Mouse (Mus musculus) mouse trophoblast stem cell (cell line): Measurements from ENCODE around the gene Izumo1.

ENCODE experiments used
- in situ Hi-C, 2 experiments: fragments of 300-500 bp; cut with MseI, MboI; formaldehyde crosslinking; loops; 2 replicates in 1 of 2; 3 replicates in 1 of 2; pipeline ENCODE4 v1.15.1; 2025

The Izumo1 gene

GRCm38 (mm10) chr7:45621443-45621842 lies at the start of gene Izumo1:
Izumo1 (plus strand) TSS chr7:45621811.
- in situ Hi-C loops, result no loop called here

GRCm38 (mm10) chr7:45571966-45572365 lies 49.6 kb upstream of the Izumo1 start:
- in situ Hi-C loops, result no loop called here

DNA sequence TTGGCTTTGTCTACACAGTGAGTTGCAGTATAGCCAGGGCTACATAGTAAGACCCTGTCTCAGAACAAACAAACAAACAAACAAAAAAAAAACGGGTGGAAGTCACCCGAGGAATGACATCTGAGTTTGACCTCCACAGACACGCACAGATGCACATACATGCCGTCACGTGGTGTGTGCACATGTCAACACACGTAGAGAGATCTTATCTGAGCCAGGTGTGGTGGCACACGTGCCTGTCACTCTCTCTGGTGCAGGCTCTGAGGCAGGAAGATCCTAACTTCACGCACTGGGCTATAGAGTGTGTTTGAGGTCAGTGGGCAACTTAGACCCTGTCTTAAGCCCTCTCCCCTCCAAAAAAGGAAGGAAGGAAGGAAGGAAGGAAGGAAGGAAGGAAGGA lies 47.7 kb upstream of the Izumo1 start:
- in situ Hi-C loops, result no loop called here

- in situ Hi-C loops, result no loop called here
Measured at GRCm38 (mm10) chr7:45574472-45575379, 46.9 kb upstream of the Izumo1 start.

GRCm38 (mm10) chr7:45585923-45586322 lies 35.7 kb upstream of the Izumo1 start:
- in situ Hi-C loops, result no loop called here

DNA sequence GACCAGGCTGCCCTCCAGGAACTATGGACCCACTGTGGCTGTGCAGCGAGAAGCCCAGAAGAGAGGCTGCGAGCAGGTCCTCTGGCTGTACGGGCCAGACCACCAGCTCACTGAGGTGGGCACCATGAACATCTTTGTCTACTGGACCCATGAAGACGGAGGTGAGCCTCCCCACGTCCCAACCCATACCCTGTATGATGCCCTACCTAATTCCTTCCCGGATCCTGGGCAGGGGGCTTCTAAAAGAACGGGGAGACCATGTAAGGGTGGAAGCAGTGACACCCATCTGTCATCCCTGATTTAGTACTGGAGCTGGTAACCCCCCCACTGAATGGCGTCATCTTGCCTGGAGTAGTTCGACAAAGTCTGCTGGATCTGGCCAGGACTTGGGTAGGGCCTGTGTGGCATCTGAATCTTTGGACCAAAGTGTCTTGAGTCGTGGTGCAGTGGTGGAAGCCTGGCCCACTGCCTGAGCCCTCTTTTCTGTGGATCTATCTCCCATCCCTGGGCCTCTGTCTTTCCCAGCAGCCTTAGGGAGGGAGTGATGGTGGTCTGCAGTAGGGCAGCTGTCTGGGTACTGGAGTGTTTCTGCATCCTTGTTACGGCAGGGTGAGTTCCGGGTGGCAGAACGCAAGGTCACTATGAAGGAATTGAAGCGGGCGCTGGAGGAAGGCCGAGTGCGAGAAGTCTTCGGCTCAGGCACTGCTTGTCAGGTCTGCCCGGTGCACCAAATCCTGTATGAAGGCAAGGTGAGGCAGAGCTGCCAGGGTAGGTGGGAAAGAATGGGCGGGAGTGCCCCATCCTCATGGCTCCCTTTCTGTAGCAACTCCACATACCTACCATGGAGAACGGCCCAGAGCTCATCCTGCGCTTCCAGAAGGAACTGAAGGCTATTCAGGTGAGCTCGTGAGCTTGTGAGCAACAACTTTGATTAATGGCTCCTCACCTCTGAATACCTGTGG lies 33.7 kb upstream of the Izumo1 start:
- in situ Hi-C loops, result no loop called here

DNA sequence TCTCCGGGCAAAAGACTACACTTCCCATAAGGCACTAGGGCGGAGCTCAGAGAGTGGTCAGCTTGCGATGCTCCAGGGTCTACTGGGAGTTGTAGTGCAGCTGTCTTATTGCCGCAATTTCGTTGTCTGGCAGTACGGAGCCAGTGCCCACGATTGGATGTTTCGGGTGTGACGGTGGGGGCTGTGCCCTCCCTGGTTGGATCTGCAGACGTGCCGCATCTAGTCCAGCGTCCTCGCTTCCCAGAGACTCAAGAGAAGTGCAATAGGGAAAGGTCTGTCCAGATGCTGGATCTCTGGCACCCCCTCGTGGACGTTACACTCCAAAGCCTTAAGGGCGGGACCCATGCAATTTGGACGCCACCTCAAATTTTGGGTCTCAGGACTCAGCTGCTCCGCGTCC lies 32.4 kb upstream of the Izumo1 start:
- in situ Hi-C loops, result no loop called here

GRCm38 (mm10) chr7:45589898-45590297 lies 31.7 kb upstream of the Izumo1 start:
- in situ Hi-C loops, result no loop called here

- in situ Hi-C loops, result no loop called here
Measured at GRCm38 (mm10) chr7:45590874-45591273, 30.7 kb upstream of the Izumo1 start.

DNA sequence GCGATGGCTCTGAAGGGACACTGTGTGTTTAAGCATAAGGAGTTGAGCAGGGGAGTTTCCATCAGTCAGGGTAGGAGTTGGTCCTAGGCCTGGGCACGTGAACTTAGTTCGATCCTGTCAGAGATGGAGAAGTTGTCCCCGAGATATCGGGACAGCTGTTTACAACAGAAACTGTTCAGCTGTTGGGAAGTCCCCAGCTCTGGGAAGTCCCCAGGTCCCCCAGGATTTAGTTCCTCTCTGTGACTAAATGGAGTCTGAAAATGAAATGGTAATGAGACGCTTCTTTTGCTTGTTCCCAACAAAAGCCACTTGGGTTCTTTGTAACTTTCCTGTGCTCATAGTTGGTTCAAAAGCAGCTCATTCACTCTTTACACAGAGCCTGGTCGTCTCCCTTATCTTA lies 29.7 kb upstream of the Izumo1 start:
- in situ Hi-C loops, result no loop called here

DNA sequence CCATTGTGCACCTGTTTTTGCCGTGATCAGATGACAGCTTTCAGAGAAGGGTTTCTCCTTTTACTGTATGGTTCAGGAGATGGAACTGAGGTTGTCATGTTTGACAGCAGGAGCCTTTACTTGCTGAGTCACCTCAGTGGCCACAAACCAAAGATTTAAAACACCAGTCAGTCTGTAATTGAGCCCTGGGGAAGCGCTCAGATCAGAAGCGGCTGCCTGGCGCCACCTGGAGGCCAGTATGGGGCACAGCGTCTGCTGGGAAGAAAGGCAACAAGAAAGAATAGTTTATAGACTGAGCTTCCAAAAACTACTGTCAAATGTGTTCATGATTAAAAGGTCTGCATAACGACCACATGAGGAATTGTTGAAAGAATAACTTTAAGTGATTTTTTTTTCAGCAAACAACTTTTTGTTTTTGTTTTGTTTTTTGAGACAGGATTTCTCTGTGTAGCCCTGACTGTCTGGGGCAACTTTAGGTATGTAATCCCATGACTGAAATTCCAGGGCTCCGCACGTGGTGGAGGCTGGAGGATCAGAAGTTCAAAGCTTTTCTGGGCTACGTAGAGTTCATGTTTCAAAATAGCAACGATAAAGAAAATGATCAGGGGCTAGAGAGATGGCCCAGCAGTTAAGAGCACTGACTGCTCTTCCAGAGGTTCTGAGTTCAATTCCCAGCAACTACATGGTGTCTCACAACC lies 28.3 kb upstream of the Izumo1 start:
- in situ Hi-C loops, result no loop called here

DNA sequence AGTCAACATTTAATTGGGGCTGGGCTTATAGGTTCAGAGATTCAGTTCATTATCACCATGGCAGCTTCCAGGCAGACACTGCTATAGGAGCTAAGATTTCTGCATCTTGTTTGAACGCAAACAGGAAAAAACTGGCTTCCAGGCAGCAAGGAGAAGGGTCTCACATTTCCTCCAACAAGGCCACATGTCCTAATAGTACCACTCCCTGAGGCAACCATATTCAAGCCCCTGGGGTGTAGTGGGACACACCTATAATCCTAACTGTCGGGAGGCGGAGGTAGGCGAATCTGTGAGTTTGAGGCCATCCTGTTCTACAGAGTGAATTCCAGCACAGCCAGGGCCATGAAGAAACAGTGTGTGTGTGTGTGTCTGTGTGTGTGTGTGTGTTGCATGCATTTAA lies 26.4 kb upstream of the Izumo1 start:
- in situ Hi-C loops, result no loop called here

DNA sequence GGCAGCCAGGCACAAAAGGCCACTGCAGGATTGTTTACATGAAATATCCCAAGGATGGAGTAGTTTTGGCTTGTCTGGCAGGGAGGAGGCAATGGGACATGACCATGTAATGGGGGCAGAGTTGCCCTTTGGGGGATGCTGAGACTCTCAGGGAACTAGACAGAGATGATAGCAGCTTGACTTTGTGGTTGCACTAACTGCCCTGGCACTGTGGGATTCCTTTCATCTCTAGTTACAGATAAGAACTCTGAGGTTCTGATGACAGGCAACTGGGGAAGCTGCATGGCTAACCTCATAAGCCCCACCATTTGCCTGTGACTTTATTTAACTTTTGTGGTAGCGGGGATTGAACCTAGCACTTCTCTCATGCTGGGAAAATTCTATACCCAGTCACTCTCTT lies 25.5 kb upstream of the Izumo1 start:
- in situ Hi-C loops, result no loop called here

GRCm38 (mm10) chr7:45597013-45597412 lies 24.6 kb upstream of the Izumo1 start:
- in situ Hi-C loops, result no loop called here

GRCm38 (mm10) chr7:45597527-45597926 lies 24.1 kb upstream of the Izumo1 start:
- in situ Hi-C loops, result no loop called here

GRCm38 (mm10) chr7:45598960-45599879 lies 22.4 kb upstream of the Izumo1 start:
- in situ Hi-C loops, result no loop called here

DNA sequence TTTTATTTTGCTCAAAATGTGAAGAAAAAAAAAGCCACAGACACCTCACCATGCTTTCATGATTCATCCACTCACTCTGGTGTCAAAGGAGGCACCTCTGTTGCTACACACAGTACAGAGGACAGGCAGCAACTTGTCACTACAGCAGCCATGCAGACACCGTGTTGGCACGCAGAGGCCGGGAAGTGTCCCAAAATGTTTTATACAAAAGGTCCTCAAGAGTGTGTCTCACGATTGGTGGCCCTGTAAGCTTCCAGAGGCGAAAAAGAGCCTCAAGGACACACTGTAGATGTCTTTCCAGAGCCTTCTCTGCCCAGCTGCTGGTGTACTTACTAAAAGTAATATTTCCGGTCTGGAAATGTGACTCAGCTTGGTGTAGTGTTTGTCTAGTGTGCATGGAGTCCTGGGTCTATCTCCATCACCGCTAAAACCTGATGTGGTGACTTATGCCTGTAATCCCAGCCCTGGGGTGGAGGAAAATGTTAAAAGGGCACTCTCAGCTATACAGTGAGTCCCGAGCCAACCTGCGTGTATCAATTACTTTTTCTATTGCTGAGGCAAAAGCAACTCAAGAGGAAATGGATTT lies 15.8 kb upstream of the Izumo1 start:
- in situ Hi-C loops, result no loop called here

GRCm38 (mm10) chr7:45609511-45609910 lies 12.1 kb upstream of the Izumo1 start:
- in situ Hi-C loops, result no loop called here

- in situ Hi-C loops, result no loop called here
Measured at GRCm38 (mm10) chr7:45616277-45616676, 5.3 kb upstream of the Izumo1 start.

- in situ Hi-C loops, result no loop called here
Measured at GRCm38 (mm10) chr7:45617042-45617695, 4.4 kb upstream of the Izumo1 start, which contains the start of gene Fut1. Fut1 (plus strand) TSS chr7:45617289.
